Mouse (Mus musculus) thymus, adult 2 months (tissue): Measurements from ENCODE around the gene Taf5l. TPM values are rescaled to one million over a fixed set of nuclear protein-coding genes. Genes with fewer than 3 reads are reported as not detected.

ENCODE experiments used
- DNase-seq: peaks from one replicate; pipeline ENCODE4 v3.0.0; 2021
- H3K27ac ChIP-seq: fragments of 200-500 bp; 2 replicates; pipeline ENCODE4 v1.5.1; 2012; ENCODE audit warnings: low read length, control low read depth; ENCODE audit not compliant: control insufficient read depth, insufficient read depth
- H3K27me3 ChIP-seq: fragments of 200-500 bp; 2 replicates; pipeline ENCODE4 v1.6.1; 2012; ENCODE audit warnings: mild to moderate bottlenecking, low read length, moderate library complexity, mixed read lengths; ENCODE audit not compliant: control insufficient read depth, insufficient read depth
- H3K36me3 ChIP-seq: fragments of 200-500 bp; 2 replicates; pipeline ENCODE4 v1.6.1; 2012; ENCODE audit warnings: mild to moderate bottlenecking, low read length, moderate library complexity; ENCODE audit not compliant: control insufficient read depth, insufficient read depth
- H3K4me1 ChIP-seq: fragments of 200-500 bp; replicated peaks from 2 replicates; pipeline ENCODE4 v1.6.1; 2012; ENCODE audit warnings: low read length; ENCODE audit not compliant: control insufficient read depth, insufficient read depth
- H3K4me3 ChIP-seq: fragments of 200-500 bp; 2 replicates; pipeline ENCODE4 v1.5.1; 2012; ENCODE audit warnings: mild to moderate bottlenecking, low read length, control low read depth, moderate library complexity; ENCODE audit not compliant: control insufficient read depth, insufficient read depth
- CTCF ChIP-seq: fragments of 200-500 bp; IDR thresholded peaks from 2 replicates; pipeline ENCODE4 v1.5.1; 2012; ENCODE audit warnings: mild to moderate bottlenecking, control low read depth, low read length, moderate library complexity, borderline replicate concordance; ENCODE audit not compliant: control insufficient read depth, poor library complexity, insufficient read depth; ENCODE audit errors: extremely low read depth
- POLR2A ChIP-seq: fragments of 200-500 bp; IDR thresholded peaks from 2 replicates; pipeline ENCODE4 v1.6.1; 2012; ENCODE audit warnings: mild to moderate bottlenecking, low read length, control low read depth, moderate library complexity; ENCODE audit not compliant: control insufficient read depth, poor library complexity, insufficient read depth; ENCODE audit errors: extremely low read depth
- WGBS: fragments of 180-500 bp; shearing (Covaris S2); methylation state at CpG from one replicate; pipeline ENCODE4 v1.1.7; 2018; 5-methylcytosine and 5-hydroxymethylcytosine counted together
- polyA plus RNA-seq: library from polyadenylated mRNA; depleted of rRNA; stranded (reverse); fragments of >200 nt; gene quantifications from 2 replicates; pipeline ENCODE4 v1.2.3, GENCODE M21; 2012

Taf5l gene
- polyA plus RNA-seq, 1 experiment = 96.5 TPM

DNA sequence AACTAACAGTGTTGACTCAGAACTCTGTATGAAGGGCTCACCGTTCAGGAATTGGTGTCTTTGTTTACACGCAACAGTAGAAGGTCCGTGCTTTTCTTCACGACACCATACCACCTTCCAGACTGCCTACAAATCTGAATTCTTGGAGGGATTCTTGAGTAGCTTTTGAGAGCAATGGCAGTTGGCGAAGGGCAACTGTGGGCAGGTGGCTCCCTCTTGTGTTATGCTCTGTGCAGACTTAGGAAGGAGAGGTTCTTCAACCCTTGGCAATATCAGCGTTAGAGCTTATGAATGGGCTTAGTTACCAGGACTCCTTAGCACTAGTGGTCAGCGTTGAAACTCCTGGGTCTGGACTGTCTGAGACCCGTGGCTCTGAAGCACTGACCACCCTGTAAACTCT lies 28.6 kb downstream of the Taf5l start:
- TF ChIP-seq CTCF = no peak
- TF ChIP-seq POLR2A = no peak
- H3K4me3 ChIP-seq = no peak overlapping the region
- no peak overlapping the region for H3K27ac ChIP-seq
- 94% methylated on average over 8 of the region's 8 CpGs for WGBS
- H3K4me1 ChIP-seq = no peaks in the 10 kb centered on the region; the same call in 1 of the 2 replicates
- H3K27me3 ChIP-seq = no peaks in the 10 kb centered on the region
- no peak for DNase-seq
- peaks cover 35% of the 10 kb centered on the region for H3K36me3 ChIP-seq

DNA sequence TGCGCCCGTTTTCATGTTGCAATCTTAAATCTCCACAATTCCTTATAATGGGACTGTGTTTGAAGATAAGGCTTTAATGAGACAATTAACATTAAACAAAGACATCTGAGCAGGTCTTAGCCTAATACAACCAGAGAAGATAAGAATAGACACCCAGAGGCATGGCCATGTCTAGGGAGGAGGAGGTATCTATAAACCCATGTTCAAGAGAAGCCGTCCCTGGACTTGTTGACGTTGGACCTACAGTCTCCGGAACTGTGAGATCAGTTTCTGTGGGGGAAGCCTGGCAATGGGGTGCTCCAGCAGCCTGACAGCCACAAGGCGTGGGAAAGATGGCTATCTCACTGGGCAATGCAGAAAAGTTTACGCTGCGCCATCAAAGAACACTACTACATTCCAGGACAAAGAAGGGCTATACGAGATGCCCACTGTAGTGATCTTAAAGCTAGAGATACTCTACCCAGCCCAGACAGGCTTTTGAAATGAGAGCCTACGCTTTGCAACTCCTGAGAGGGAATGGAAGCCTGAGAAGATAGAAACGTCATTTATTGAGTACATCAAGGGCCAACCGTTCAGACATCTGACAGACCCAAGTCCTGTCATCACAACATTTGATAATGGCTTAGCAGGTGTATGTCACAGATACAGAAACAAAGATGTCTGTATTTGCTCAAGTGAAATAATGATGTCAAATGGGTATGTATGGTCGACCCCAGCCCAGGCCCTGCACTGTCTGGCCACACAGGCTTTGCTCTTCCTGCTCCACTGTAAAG lies 30.7 kb downstream of the Taf5l start:
- H3K4me1 ChIP-seq = no peaks in the 10 kb centered on the region; the same call in 1 of the 2 replicates
- TF ChIP-seq POLR2A (no peak), CTCF (no peak)
- H3K4me3 ChIP-seq = no peak overlapping the region
- no peak overlapping the region for H3K27ac ChIP-seq
- peaks cover 17% of the 10 kb centered on the region for H3K36me3 ChIP-seq
- H3K27me3 ChIP-seq = no peaks in the 10 kb centered on the region
- DNase-seq = no peak
- WGBS = 94% methylated on average over 13 of the region's 13 CpGs

DNA sequence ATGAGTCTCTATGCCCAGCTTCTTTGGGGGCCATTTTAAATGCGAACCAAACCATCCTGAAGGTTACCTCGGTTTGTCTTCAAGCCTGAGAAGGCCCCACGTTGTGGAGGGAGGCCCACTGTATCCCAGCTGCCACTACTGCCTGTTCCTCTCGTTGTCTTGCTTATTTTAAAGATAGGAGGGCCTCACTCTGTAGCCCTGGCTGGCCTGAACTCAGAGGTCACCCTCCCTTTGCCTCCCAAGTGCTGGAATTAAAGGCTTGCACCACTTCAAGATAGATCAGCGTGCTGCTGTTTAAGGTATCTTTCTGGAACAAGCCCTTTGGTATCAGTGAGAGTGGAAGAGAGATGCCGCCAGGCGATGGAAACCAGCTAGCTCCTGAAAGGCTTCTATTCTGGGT lies 32.1 kb downstream of the Taf5l start:
- no peaks in the 10 kb centered on the region for H3K27me3 ChIP-seq
- H3K27ac ChIP-seq = no peak overlapping the region
- TF ChIP-seq CTCF (no peak), POLR2A (no peak)
- DNase-seq = no peak
- peaks cover 8% of the 10 kb centered on the region for H3K36me3 ChIP-seq
- H3K4me3 ChIP-seq = no peak overlapping the region
- 75% methylated on average over 7 of the region's 7 CpGs for WGBS
- H3K4me1 ChIP-seq = no peaks in the 10 kb centered on the region; the same call in 1 of the 2 replicates

DNA sequence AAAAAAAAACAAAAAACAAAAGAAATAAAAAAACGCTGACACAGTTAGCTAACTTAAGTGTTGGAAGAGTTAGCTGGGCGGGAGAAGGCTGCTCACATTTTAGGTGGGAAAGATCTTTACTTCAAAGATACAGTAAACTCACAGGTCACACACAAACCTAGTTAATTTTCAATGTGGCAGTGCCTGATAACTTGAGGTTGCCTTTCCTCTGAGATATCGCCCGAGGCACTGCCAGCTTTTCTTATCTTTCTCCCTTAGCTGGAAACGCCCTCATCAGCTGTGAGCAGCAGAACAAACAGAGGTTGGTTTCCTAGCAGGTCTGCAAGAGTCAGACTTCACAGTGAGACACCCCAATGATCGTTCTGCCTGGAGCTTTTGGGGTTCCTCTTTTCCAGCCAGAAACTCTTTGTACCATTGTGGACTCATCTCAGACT lies 32.6 kb downstream of the Taf5l start:
- Histone ChIP-seq H3K4me1 (no peaks in the 10 kb centered on the region; the same call in 1 of the 2 replicates), H3K36me3 (peaks cover 3% of the 10 kb centered on the region; the same call in 1 of the 2 replicates), H3K4me3 (no peak overlapping the region), H3K27ac (no peak overlapping the region; the same call in 1 of the 2 replicates), H3K27me3 (no peaks in the 10 kb centered on the region)
- 36% methylated on average over 6 of the region's 6 CpGs for WGBS
- TF ChIP-seq POLR2A = no peak
- no peak for TF ChIP-seq CTCF
- DNase-seq = no peak

DNA sequence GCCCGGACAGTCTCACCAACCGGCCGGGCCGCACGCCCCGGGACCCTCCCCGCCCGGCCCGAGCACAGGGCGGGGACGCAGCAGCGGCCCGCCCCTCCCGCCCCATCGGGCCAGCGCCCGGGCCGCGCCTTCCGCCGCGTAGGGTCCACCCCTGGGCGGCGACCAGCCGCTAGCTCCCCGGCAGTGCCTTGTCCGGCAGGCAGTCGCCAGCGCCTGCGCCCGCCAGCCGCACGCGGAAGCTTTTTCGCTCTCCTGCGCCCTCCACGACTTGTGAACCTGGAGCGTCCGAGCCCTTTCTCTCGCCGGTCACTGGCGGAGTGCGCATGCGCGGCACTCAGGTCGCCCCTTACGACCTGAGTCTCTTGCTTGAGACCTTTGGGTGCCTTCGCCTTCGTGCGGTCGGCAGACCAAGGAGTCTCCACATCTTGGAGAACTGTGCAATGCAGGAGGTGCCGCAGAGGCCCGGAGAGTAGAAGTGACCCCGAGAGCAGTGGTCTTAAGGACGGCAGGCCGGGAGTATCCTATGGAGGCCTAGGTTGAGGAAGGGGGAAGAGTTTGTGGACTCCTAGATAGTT lies 38.3 kb downstream of the Taf5l start, which contains the start of gene Abcb10:
Gene Abcb10 (minus strand): TSS at position 297 of the 575 bp plus-strand sequence.
- 1% methylated on average over 54 of the region's 56 CpGs for WGBS
- Histone ChIP-seq H3K4me1 (peaks cover 22% of the 10 kb centered on the region), H3K27ac (no peak within 1 kb of the TSS), H3K4me3 (peak within 1 kb of the TSS; percentile 91), H3K36me3 (no peaks in the 10 kb centered on the region), H3K27me3 (no peaks in the 10 kb centered on the region; the same call in 1 of the 2 replicates)
- DNase-seq = peak; percentile 56
- TF ChIP-seq CTCF (peak; percentile 46; the same call in 1 of the 2 replicates), POLR2A (0 out of 2 replicates have a peak, but pooled peaks have one; percentile 24)

DNA sequence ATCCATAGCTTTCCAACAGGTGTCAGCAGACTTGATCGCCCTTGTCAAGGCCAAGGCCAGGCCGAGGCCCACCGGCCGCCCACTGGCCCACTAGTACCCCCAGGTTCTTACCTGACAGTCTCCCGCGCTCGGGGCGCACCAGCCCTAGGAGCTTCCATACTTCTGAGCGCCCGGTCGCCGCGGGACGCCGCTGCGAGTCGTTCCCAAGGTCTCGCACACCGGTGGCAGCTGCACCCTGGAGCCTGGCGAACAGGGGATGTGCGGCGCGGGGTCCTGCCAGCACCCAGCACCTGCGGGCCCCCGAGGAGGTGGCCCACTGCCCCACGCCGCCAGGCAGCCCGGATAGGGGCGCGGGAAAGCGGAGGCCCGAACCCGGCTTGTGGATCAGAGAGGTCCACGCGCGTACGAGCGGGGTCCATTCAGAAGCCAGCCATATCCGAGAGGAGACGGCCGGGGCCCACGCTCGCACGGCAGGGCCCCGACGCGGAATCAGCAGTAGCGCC lies 38.9 kb downstream of the Taf5l start:
- Histone ChIP-seq H3K36me3 (no peaks in the 10 kb centered on the region), H3K4me3 (peak overlapping the region; percentile 91), H3K27me3 (no peaks in the 10 kb centered on the region; the same call in 1 of the 2 replicates), H3K4me1 (peaks cover 22% of the 10 kb centered on the region), H3K27ac (no peak overlapping the region)
- TF ChIP-seq POLR2A (no peak), CTCF (no peak)
- DNase-seq = peak; percentile 14
- WGBS = 3% methylated on average over 48 of the region's 48 CpGs
